Comparison of ENCODE assay signal across 21 mouse cellular contexts in genomic region chr16:81319037-81319436, GRCm38 (mm10).
A peak's percentile ranks its signal among the peaks of the same experiment; 100 is the strongest.
DNase-seq lines count a peak whose midpoint lies in the region; ATAC-seq lines count a peak whose summit lies in the region.
"Had no signal": no experiment of that assay in that cellular context is flagged by ENCODE, and none has a peak within 500 bp of the region (broad histone marks: within the 10 kb centered on the region; RNA-seq: fewer than 3 reads in every experiment).

No protein-coding gene starts in this region.

- ATAC-seq in forebrain, embryonic 12.5 days (ENCODE audit: low FRiP score): 0 out of 2 replicates have a peak, but pooled peaks have one; percentile 55
- peak; percentile 30; the same call in 1 of the 2 replicates for ATAC-seq in hindbrain, embryonic 11.5 days (ENCODE audit: low FRiP score)
- no peak for ATAC-seq in hindbrain, embryonic 16.5 days
- ATAC-seq in midbrain, embryonic 11.5 days (ENCODE audit: low FRiP score): peak; percentile 50; the same call in 1 of the 2 replicates
- no peak for ATAC-seq in midbrain, embryonic 13.5 days
- ATAC-seq: activated CD4-positive, CD25-positive, alpha-beta regulatory T cell, adult 4 months; CD4-positive, CD25-positive, alpha-beta regulatory T cell, adult 4 months; Patski had no signal

- no peak overlapping the region for H3K4me2 ChIP-seq in forebrain, embryonic 12.5 days
- no peak overlapping the region for H3K4me2 ChIP-seq in hindbrain, embryonic 11.5 days (replicated peaks; ENCODE audit: low read depth, low read length)
- H3K4me2 ChIP-seq in hindbrain, embryonic 16.5 days (ENCODE audit: low read length): no peak overlapping the region
- no peak overlapping the region for H3K4me2 ChIP-seq in midbrain, embryonic 11.5 days
- no peak overlapping the region for H3K4me2 ChIP-seq in midbrain, embryonic 13.5 days (replicated peaks)

- H3K27me3 ChIP-seq in forebrain, embryonic 12.5 days: no peaks in the 10 kb centered on the region
- H3K27me3 ChIP-seq in forebrain, embryonic 10.5 days (ENCODE audit: poor library complexity, severe bottlenecking): no peaks in the 10 kb centered on the region
- H3K27me3 ChIP-seq in hindbrain, embryonic 11.5 days (ENCODE audit: control insufficient read depth, insufficient read depth, low read length): no peaks in the 10 kb centered on the region
- H3K27me3 ChIP-seq in hindbrain, embryonic 16.5 days (replicated peaks; ENCODE audit: control insufficient read depth, insufficient read depth, low read length): no peaks in the 10 kb centered on the region
- no peaks in the 10 kb centered on the region for H3K27me3 ChIP-seq in midbrain, embryonic 11.5 days (ENCODE audit: control insufficient read depth, insufficient read depth, low read length)
- H3K27me3 ChIP-seq in midbrain, embryonic 13.5 days: no peaks in the 10 kb centered on the region
- H3K27me3 ChIP-seq: CH12.LX, Patski had no signal

- H3K36me3 ChIP-seq in forebrain, embryonic 12.5 days (replicated peaks): no peaks in the 10 kb centered on the region
- no peaks in the 10 kb centered on the region for H3K36me3 ChIP-seq in forebrain, embryonic 10.5 days (replicated peaks)
- H3K36me3 ChIP-seq in hindbrain, embryonic 11.5 days (ENCODE audit: control insufficient read depth, insufficient read depth, low read length): no peaks in the 10 kb centered on the region
- no peaks in the 10 kb centered on the region for H3K36me3 ChIP-seq in hindbrain, embryonic 16.5 days (ENCODE audit: control insufficient read depth, insufficient read depth, low read length)
- no peaks in the 10 kb centered on the region for H3K36me3 ChIP-seq in midbrain, embryonic 11.5 days (ENCODE audit: control insufficient read depth, insufficient read depth, low read length)
- H3K36me3 ChIP-seq in midbrain, embryonic 13.5 days: no peaks in the 10 kb centered on the region
- H3K36me3 ChIP-seq: G1E had no signal

- H3K4me1 ChIP-seq in forebrain, embryonic 12.5 days: no peaks in the 10 kb centered on the region
- no peaks in the 10 kb centered on the region for H3K4me1 ChIP-seq in forebrain, embryonic 10.5 days
- H3K4me1 ChIP-seq in hindbrain, embryonic 11.5 days (replicated peaks; ENCODE audit: control insufficient read depth, insufficient read depth, low read length): no peaks in the 10 kb centered on the region
- H3K4me1 ChIP-seq in hindbrain, embryonic 16.5 days (ENCODE audit: control insufficient read depth, insufficient read depth, low read depth, low read length): no peaks in the 10 kb centered on the region
- H3K4me1 ChIP-seq in midbrain, embryonic 11.5 days (ENCODE audit: control insufficient read depth, insufficient read depth, low read length): no peaks in the 10 kb centered on the region
- no peaks in the 10 kb centered on the region for H3K4me1 ChIP-seq in midbrain, embryonic 13.5 days (replicated peaks)

- no peak overlapping the region for H3K27ac ChIP-seq in forebrain, embryonic 12.5 days
- no peak overlapping the region for H3K27ac ChIP-seq in forebrain, embryonic 10.5 days
- no peak overlapping the region for H3K27ac ChIP-seq in hindbrain, embryonic 11.5 days (ENCODE audit: low read depth, low read length)
- H3K27ac ChIP-seq in hindbrain, embryonic 16.5 days (ENCODE audit: low read depth, low read length): no peak overlapping the region
- H3K27ac ChIP-seq in midbrain, embryonic 11.5 days (ENCODE audit: low read depth, low read length): no peak overlapping the region
- no peak overlapping the region for H3K27ac ChIP-seq in midbrain, embryonic 13.5 days

- H3K9ac ChIP-seq in forebrain, embryonic 12.5 days: no peak overlapping the region
- H3K9ac ChIP-seq in hindbrain, embryonic 11.5 days (ENCODE audit: low read depth, low read length): no peak overlapping the region
- H3K9ac ChIP-seq in hindbrain, embryonic 16.5 days (ENCODE audit: low read depth, low read length): no peak overlapping the region
- H3K9ac ChIP-seq in midbrain, embryonic 11.5 days (ENCODE audit: low read length): no peak overlapping the region
- H3K9ac ChIP-seq in midbrain, embryonic 13.5 days (replicated peaks): no peak overlapping the region

- H3K4me3 ChIP-seq in forebrain, embryonic 12.5 days (replicated peaks): no peak overlapping the region
- H3K4me3 ChIP-seq in forebrain, embryonic 10.5 days: no peak overlapping the region
- H3K4me3 ChIP-seq in hindbrain, embryonic 11.5 days (ENCODE audit: low read depth, low read length): no peak overlapping the region
- no peak overlapping the region for H3K4me3 ChIP-seq in hindbrain, embryonic 16.5 days (ENCODE audit: low read length)
- H3K4me3 ChIP-seq in midbrain, embryonic 11.5 days (ENCODE audit: low read depth, low read length): no peak overlapping the region
- no peak overlapping the region for H3K4me3 ChIP-seq in midbrain, embryonic 13.5 days (replicated peaks)

- 74% methylated on average over 1 of the region's 1 CpGs for WGBS in forebrain, embryonic 12.5 days
- WGBS in forebrain, embryonic 10.5 days: 93% methylated on average over 1 of the region's 1 CpGs
- 89% methylated on average over 1 of the region's 1 CpGs for WGBS in hindbrain, embryonic 11.5 days
- 60% methylated on average over 1 of the region's 1 CpGs for WGBS in hindbrain, embryonic 16.5 days
- 93% methylated on average over 1 of the region's 1 CpGs for WGBS in midbrain, embryonic 11.5 days
- 63% methylated on average over 1 of the region's 1 CpGs for WGBS in midbrain, embryonic 13.5 days

- no peaks in the 10 kb centered on the region for H3K9me3 ChIP-seq in forebrain, embryonic 12.5 days
- H3K9me3 ChIP-seq in forebrain, embryonic 10.5 days: no peaks in the 10 kb centered on the region
- H3K9me3 ChIP-seq in hindbrain, embryonic 11.5 days (ENCODE audit: control insufficient read depth, low read length): no peaks in the 10 kb centered on the region
- no peaks in the 10 kb centered on the region for H3K9me3 ChIP-seq in hindbrain, embryonic 16.5 days (ENCODE audit: control insufficient read depth, low read length)
- H3K9me3 ChIP-seq in midbrain, embryonic 11.5 days (ENCODE audit: control insufficient read depth, low read length): no peaks in the 10 kb centered on the region
- H3K9me3 ChIP-seq in midbrain, embryonic 13.5 days: no peaks in the 10 kb centered on the region
- H3K9me3 ChIP-seq: G1E had no signal

- DNase-seq in forebrain, embryonic 10.5 days (ENCODE audit: extremely low spot score, low spot score): no peak
- DNase-seq in hindbrain, embryonic 11.5 days (ENCODE audit: low spot score): no peak
- no peak for DNase-seq in midbrain, embryonic 11.5 days (ENCODE audit: low spot score, missing footprints)
- DNase-seq: adrenal gland, adult 2 months; adrenal gland, adult 8-10 months; adrenal gland, postnatal 10 days; adrenal gland, postnatal 14 days; adrenal gland, postnatal 25 days; adrenal gland, postnatal 36 days; B cell, adult 2 months; cerebellum, adult 11 months; cerebellum, adult 11-12 months; cerebellum, adult 18-20 months had no signal

Comparison
In these comparisons a context has a peak if more than half of its experiments do, and no peak if none do; other contexts are left out.
1. ATAC-seq: peak in forebrain, embryonic 12.5 days (single experiment), hindbrain, embryonic 11.5 days (single experiment) and midbrain, embryonic 11.5 days (single experiment); none in hindbrain, embryonic 16.5 days (single experiment) and midbrain, embryonic 13.5 days (single experiment).